Mouse (Mus musculus) liver, adult 2 months (tissue): ENCODE results near the gene Apom.

Experiments used
- CTCF ChIP-seq: fragments of 200-500 bp; IDR thresholded peaks from 2 replicates; pipeline ENCODE4 v1.5.1; 2011; ENCODE audit warnings: low read depth, low read length, control low read depth
- POLR2A ChIP-seq: fragments of 200-500 bp; IDR thresholded peaks from 2 replicates; pipeline ENCODE4 v1.6.1; 2011; ENCODE audit warnings: low read length, control low read depth; ENCODE audit not compliant: insufficient read depth; ENCODE audit errors: extremely low read depth

GRCm38 (mm10) chr17:35125578-35125977 is 6.3 kb downstream of the Apom start:
- TF ChIP-seq POLR2A, result 0 out of 2 replicates have a peak, but pooled peaks have one; percentile 23
- no peak for TF ChIP-seq CTCF
